Mouse (Mus musculus): Measurements from ENCODE around the gene Tmem80.

Gene Tmem80

DNA sequence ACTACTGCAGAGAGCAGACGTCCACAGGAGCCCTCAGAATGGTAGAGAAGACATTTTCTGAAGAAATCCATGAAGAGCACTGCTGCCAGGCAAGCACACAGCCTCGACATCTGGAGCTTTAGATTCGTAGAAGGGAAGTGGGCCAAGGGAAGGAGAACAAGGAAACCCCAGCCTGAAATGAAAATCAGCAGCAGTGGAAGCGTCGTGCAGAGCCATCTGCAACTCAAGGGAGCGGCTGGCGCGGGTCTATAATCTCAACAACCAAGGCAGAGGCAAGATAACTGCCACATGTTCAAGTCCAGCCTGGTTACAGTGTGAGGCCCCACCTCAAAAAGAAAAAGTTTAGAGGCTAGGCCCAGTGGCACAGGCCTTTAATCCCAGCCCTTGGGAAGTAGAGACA lies 12.5 kb upstream of the Tmem80 start:
- H3K4me3 ChIP-seq (replicated peaks; ENCODE audit: low read length) = no peak overlapping the region
- no peak for TF ChIP-seq CTCF (conservative IDR thresholded peaks at IDR 0.05; ENCODE audit: low read length)
- no peak for TF ChIP-seq POU5F1 (IDR thresholded peaks at IDR 0.05; ENCODE audit: borderline replicate concordance, low read length)
- no peak for TF ChIP-seq NANOG (IDR thresholded peaks at IDR 0.05; ENCODE audit: borderline replicate concordance, low read length)
- no peaks in the 10 kb centered on the region for H3K9me3 ChIP-seq (ENCODE audit: low read length)
- no peaks in the 10 kb centered on the region for H3K27me3 ChIP-seq (ENCODE audit: insufficient read depth, low read length)
- peaks cover 100% of the 10 kb centered on the region for H3K36me3 ChIP-seq (ENCODE audit: insufficient read depth, low read length)
- peaks cover 7% of the 10 kb centered on the region for H3K4me1 ChIP-seq (replicated peaks; ENCODE audit: low read depth, low read length)

DNA sequence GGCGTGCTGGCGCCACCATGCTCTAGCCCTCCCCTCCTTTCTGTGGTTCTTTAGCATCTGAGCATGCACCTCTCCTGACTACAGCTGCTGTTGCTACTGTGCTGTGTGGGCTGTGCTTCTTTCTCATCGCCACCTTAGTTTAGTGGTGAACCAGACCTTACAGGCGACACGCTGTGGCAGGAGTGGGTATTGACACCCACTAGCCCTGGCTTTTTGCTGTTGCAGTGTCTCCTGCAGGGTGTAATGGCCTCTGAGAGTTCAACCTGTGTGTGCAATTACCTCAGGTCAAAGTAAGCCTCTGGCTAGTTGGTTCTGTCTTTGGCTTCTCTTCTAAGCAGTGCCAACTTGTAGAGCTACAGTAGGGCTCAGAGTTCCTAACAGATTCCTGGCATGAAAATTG lies 11.6 kb upstream of the Tmem80 start:
- Histone ChIP-seq H3K27me3 (ENCODE audit: insufficient read depth, low read length) (no peaks in the 10 kb centered on the region), H3K4me3 (replicated peaks; ENCODE audit: low read length) (no peak overlapping the region), H3K9me3 (ENCODE audit: low read length) (no peaks in the 10 kb centered on the region), H3K4me1 (replicated peaks; ENCODE audit: low read depth, low read length) (peaks cover 7% of the 10 kb centered on the region), H3K36me3 (ENCODE audit: insufficient read depth, low read length) (peaks cover 100% of the 10 kb centered on the region)
- TF ChIP-seq NANOG (IDR thresholded peaks at IDR 0.05; ENCODE audit: borderline replicate concordance, low read length) = no peak
- TF ChIP-seq CTCF (conservative IDR thresholded peaks at IDR 0.05; ENCODE audit: low read length) = peak; percentile 57

DNA sequence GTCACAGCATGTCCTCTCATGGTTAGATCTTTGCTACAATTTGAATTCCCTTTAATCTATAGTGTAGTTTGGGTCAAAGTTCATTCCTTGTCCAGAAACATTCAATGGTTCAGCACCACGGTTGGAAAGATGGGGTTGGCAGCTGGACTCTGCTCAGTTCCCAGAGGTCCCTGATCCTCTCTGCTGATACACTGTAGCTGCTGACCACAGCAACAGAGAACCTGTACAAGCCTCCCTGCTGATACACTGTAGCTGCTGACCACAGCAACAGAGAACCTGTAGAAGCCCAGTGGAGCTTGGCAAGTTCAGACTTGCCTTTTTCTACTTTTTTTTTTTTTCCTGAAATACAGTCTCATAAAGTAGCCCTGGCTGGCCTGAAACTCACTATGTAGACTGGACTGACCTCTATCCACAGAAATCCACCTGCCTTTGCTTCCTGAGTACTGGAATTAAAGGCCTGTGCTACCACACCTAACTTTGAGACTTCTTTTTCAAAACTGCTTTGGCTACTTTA lies 9.9 kb upstream of the Tmem80 start:
- H3K36me3 ChIP-seq (ENCODE audit: insufficient read depth, low read length) = peaks cover 100% of the 10 kb centered on the region
- no peak overlapping the region for H3K4me3 ChIP-seq (replicated peaks; ENCODE audit: low read length)
- no peaks in the 10 kb centered on the region for H3K27me3 ChIP-seq (ENCODE audit: insufficient read depth, low read length)
- H3K9me3 ChIP-seq (ENCODE audit: low read length) = no peaks in the 10 kb centered on the region
- peaks cover 10% of the 10 kb centered on the region for H3K4me1 ChIP-seq (replicated peaks; ENCODE audit: low read depth, low read length)
- TF ChIP-seq POU5F1 (IDR thresholded peaks at IDR 0.05; ENCODE audit: borderline replicate concordance, low read length) (no peak), NANOG (IDR thresholded peaks at IDR 0.05; ENCODE audit: borderline replicate concordance, low read length) (no peak), CTCF (conservative IDR thresholded peaks at IDR 0.05; ENCODE audit: low read length) (no peak)

DNA sequence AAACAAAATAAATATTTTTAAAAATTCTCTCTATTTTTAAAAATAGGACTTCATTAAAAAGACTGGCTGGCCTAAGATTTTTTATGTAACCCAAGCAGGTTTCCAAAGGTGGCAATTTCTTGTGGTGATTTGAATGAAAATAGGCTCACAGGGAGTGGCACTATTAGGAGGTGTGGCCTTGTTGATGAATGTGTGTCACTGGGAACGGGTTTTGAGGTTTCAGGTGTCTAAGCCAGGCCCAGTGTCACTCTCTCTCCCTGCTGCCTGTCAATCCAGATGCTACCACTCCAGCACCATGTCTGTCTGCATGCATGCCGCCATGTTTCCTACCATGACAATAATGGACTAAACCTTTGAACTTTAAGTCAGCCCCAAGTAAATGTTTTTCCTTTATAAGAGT lies 8.1 kb upstream of the Tmem80 start:
- TF ChIP-seq NANOG (IDR thresholded peaks at IDR 0.05; ENCODE audit: borderline replicate concordance, low read length) (no peak), CTCF (conservative IDR thresholded peaks at IDR 0.05; ENCODE audit: low read length) (no peak), POU5F1 (IDR thresholded peaks at IDR 0.05; ENCODE audit: borderline replicate concordance, low read length) (no peak)
- Histone ChIP-seq H3K9me3 (ENCODE audit: low read length) (no peaks in the 10 kb centered on the region), H3K4me3 (replicated peaks; ENCODE audit: low read length) (no peak overlapping the region)

DNA sequence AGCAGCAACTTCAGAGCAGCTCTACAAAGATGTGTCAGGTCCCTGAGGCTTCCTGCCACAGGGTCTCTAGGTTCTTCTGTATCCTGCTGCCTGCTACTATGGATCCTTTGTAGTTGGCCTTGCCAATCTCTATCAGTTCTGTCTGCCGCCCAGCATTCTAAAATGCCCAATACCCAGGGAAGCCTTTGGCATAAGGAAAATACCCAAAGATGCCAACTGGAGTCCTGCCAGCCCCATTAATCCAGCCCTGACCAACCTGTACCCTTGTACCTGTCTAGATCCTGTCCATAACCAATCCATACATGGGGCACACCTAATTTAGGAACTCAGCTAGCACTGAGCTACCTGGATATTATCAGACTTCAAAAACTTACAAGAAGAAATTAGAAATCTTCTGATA lies 2.9 kb upstream of the Tmem80 start:
- peaks cover 70% of the 10 kb centered on the region for H3K36me3 ChIP-seq (ENCODE audit: insufficient read depth, low read length)
- H3K9me3 ChIP-seq (ENCODE audit: low read length) = no peaks in the 10 kb centered on the region
- no peak overlapping the region for H3K4me3 ChIP-seq (replicated peaks; ENCODE audit: low read length)
- H3K27me3 ChIP-seq (ENCODE audit: insufficient read depth, low read length) = peaks cover 19% of the 10 kb centered on the region
- no peak for TF ChIP-seq CTCF (conservative IDR thresholded peaks at IDR 0.05; ENCODE audit: low read length)
- TF ChIP-seq NANOG (IDR thresholded peaks at IDR 0.05; ENCODE audit: borderline replicate concordance, low read length) = no peak
- no peak for TF ChIP-seq POU5F1 (IDR thresholded peaks at IDR 0.05; ENCODE audit: borderline replicate concordance, low read length)
- H3K4me1 ChIP-seq (replicated peaks; ENCODE audit: low read depth, low read length) = peaks cover 44% of the 10 kb centered on the region

More for the DNA sequence above, 8.1 kb upstream of the Tmem80 start:
- H3K36me3 ChIP-seq (ENCODE audit: insufficient read depth, low read length) = peaks cover 100% of the 10 kb centered on the region
- peaks cover 19% of the 10 kb centered on the region for H3K4me1 ChIP-seq (replicated peaks; ENCODE audit: low read depth, low read length)
- H3K27me3 ChIP-seq (ENCODE audit: insufficient read depth, low read length) = no peaks in the 10 kb centered on the region

DNA sequence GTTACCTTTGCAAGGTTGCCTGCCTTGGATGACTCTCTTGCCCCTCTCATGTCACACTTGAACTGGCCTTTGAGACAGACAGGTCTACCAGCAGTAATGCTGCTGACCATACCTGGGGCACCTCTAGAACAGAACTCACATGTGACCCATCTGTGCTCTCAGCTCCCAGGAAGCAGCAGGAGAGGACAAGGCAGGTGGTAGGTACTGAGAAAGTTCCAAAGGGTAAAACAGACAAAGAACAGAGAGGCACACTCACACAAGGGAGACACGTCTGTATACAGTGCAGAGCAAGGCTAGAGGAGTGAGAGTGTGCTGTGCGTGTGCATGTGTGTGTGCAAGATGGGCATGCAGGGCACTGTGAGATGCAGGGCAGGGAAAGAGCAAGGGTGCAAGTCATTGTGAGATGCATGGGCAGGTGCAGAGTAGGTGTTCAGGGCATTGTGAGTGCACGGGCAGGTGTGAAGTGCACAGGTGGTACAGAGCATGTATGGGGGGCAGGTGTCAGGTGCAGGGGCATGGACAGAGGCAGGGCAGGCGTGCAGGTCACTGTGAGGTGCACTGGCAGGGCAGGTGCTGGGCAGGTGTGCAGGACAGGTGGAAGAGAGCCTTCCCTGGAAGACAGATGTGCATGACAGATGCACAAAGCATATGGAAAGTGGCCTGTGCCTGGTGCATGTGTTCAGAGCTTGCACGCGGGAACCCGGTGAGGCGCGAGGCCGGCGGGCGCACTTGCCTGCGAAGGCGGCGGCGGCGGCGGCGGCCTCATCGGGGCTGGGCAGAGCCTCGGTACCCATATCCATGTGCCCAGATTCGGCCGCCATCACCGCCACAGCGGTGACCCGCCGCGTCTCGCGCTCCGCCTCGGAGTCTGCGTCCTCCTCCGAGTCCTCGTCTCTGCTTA lies 743 bp upstream of the Tmem80 start:
- Histone ChIP-seq H3K36me3 (ENCODE audit: insufficient read depth, low read length) (peaks cover 49% of the 10 kb centered on the region), H3K4me3 (replicated peaks; ENCODE audit: low read length) (peak overlapping the region; percentile 87), H3K9me3 (ENCODE audit: low read length) (no peaks in the 10 kb centered on the region), H3K4me1 (replicated peaks; ENCODE audit: low read depth, low read length) (peaks cover 41% of the 10 kb centered on the region), H3K27me3 (ENCODE audit: insufficient read depth, low read length) (peaks cover 19% of the 10 kb centered on the region)
- TF ChIP-seq CTCF (conservative IDR thresholded peaks at IDR 0.05; ENCODE audit: low read length) = no peak

DNA sequence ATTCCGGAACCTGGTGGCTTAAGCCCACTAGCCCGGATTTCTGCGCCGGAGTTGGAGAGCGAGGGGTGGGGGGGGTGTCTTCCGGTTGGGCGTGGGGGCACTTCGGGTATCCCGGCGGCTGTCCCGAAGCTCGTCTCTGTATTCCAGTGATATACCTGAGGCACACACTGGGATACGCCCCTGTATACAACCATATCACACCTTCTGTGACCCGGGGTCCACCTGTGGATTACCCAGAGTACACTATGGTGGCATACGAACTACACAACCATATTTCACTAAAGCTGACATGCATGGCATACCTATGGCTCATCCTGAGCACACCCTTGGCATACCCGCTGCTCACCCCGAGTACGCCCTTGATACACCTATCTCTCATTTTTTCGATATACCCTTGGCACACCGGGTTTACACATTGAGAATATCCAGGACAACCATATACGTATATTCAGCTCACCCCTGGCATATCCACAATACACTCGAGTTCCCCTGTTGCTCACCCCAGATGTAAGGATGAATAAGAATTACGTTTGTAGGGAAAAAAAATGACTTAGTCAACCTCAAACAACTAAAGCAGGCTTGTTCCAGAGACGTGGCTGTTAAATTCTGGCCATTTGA lies 943 bp downstream of the Tmem80 start:
- Histone ChIP-seq H3K9me3 (ENCODE audit: low read length) (no peaks in the 10 kb centered on the region), H3K4me3 (replicated peaks; ENCODE audit: low read length) (peak overlapping the region; percentile 87), H3K36me3 (ENCODE audit: insufficient read depth, low read length) (peaks cover 33% of the 10 kb centered on the region), H3K4me1 (replicated peaks; ENCODE audit: low read depth, low read length) (peaks cover 37% of the 10 kb centered on the region), H3K27me3 (ENCODE audit: insufficient read depth, low read length) (peaks cover 19% of the 10 kb centered on the region)
- TF ChIP-seq CTCF (conservative IDR thresholded peaks at IDR 0.05; ENCODE audit: low read length) = no peak
- no peak for TF ChIP-seq POU5F1 (IDR thresholded peaks at IDR 0.05; ENCODE audit: borderline replicate concordance, low read length)
- TF ChIP-seq NANOG (IDR thresholded peaks at IDR 0.05; ENCODE audit: borderline replicate concordance, low read length) = no peak

DNA sequence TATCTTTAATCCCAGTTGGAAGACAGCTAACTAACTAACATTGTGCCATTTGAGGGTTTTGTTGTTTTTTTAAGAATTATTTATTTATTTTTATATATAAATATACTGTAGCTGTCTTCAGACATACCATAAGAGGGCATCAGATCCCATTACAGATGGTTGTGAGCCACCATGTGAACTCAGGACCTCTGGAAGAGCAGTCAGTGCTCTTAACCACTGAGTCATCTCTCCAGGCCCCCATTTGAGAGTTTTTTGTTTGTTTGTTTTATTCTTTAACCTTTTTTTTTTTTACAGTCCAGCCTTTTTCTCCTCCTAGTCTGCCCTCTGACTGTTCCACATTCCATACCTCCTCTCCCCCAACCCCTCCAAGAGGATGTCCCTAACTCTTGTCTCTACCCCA lies 3.2 kb downstream of the Tmem80 start:
- H3K27me3 ChIP-seq (ENCODE audit: insufficient read depth, low read length) = peaks cover 21% of the 10 kb centered on the region
- H3K9me3 ChIP-seq (ENCODE audit: low read length) = no peaks in the 10 kb centered on the region
- no peak for TF ChIP-seq CTCF (conservative IDR thresholded peaks at IDR 0.05; ENCODE audit: low read length)
- H3K4me3 ChIP-seq (replicated peaks; ENCODE audit: low read length) = no peak overlapping the region
- peaks cover 26% of the 10 kb centered on the region for H3K4me1 ChIP-seq (replicated peaks; ENCODE audit: low read depth, low read length)
- H3K36me3 ChIP-seq (ENCODE audit: insufficient read depth, low read length) = peaks cover 13% of the 10 kb centered on the region

Data from E14TG2a.4 (cell line).